Mouse (Mus musculus) lung, adult 2 months (tissue): ENCODE results near the gene Fgf11. TPM values are rescaled to one million over a fixed set of nuclear protein-coding genes. Genes with fewer than 3 reads are reported as not detected.

Experiments
- DNase-seq: peaks from one replicate; pipeline ENCODE4 v3.0.0; 2022
- H3K4me1 ChIP-seq: fragments of 200-500 bp; 2 replicates; pipeline ENCODE4 v1.6.1; 2011; ENCODE audit warnings: low read length; ENCODE audit not compliant: control insufficient read depth, insufficient read depth
- H3K4me3 ChIP-seq: fragments of 200-500 bp; replicated peaks from 2 replicates; pipeline ENCODE3; 2011; ENCODE audit warnings: low read depth, mild to moderate bottlenecking, control low read depth, low read length; ENCODE audit errors: extremely low read depth
- CTCF ChIP-seq: fragments of 200-500 bp; IDR thresholded peaks from 2 replicates; pipeline ENCODE4 v1.5.1; 2011; ENCODE audit warnings: mild to moderate bottlenecking, low read length, control low read depth; ENCODE audit not compliant: insufficient read depth
- POLR2A ChIP-seq: fragments of 200-500 bp; IDR thresholded peaks from 2 replicates; pipeline ENCODE4 v1.6.1; 2011; ENCODE audit warnings: low read depth, mild to moderate bottlenecking, control low read depth, low read length, borderline replicate concordance; ENCODE audit errors: extremely low read depth
- WGBS: fragments of 180-500 bp; shearing (Covaris S2); methylation state at CpG from one replicate; pipeline ENCODE4 v1.1.7; 2018; 5-methylcytosine and 5-hydroxymethylcytosine counted together
- polyA plus RNA-seq: library from polyadenylated mRNA; depleted of rRNA; stranded (reverse); fragments of >200 nt; gene quantifications from 2 replicates; pipeline ENCODE4 v1.2.3, GENCODE M21; 2012; rRNA removed

The Fgf11 gene
- polyA plus RNA-seq, 1 experiment: 8.0 TPM

GRCm38 (mm10) chr11:69760160-69760900 lies 41.3 kb downstream of the Fgf11 start:
- no peak overlapping the region for H3K4me3 ChIP-seq
- peaks cover 11% of the 10 kb centered on the region for H3K4me1 ChIP-seq
- no peak for TF ChIP-seq POLR2A
- TF ChIP-seq CTCF: no peak
- DNase-seq: no peak
- 81% methylated on average over 14 of the region's 14 CpGs for WGBS

DNA sequence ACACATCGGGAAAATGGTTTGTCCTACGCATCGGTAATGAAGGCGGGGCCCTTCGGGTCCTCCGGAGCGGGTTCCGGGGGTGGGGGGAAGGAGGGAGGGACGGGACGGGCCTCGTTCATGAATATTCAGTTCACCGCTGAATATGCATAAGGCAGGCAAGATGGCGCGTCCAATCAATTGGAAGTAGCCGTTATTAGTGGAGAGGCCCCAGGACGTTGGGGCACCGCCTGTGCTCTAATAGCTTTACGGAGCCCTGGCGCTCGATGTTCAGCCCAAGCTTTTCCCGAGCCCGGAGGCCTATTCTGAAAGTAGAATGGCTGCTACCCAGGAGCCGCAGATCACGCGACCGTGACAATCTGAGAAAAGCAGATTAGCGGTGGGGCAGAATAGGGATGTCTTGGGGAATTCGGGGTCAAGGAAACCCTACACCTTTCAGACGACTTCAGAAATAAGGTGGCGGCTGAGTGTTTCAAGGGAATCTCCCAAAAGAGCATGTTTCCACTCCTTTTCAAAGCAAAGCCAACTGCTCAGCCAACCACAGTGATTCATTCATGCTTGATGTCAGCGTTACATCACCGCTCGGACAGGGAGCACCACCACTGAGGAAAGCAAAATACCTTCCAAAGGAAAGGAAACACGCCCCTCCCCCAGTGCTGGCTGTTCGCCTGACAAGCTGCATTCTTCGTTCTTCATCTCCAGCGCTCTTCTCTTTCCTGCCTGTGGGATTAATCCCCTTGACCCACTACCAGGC lies 42.5 kb downstream of the Fgf11 start:
- Histone ChIP-seq H3K4me1 (peaks cover 9% of the 10 kb centered on the region), H3K4me3 (peak overlapping the region; percentile 81)
- TF ChIP-seq POLR2A: peak; percentile 87; the same call in 1 of the 2 replicates
- no peak for TF ChIP-seq CTCF
- DNase-seq: peak; percentile 87
- under 1% methylated on average over 37 of the region's 37 CpGs for WGBS

DNA sequence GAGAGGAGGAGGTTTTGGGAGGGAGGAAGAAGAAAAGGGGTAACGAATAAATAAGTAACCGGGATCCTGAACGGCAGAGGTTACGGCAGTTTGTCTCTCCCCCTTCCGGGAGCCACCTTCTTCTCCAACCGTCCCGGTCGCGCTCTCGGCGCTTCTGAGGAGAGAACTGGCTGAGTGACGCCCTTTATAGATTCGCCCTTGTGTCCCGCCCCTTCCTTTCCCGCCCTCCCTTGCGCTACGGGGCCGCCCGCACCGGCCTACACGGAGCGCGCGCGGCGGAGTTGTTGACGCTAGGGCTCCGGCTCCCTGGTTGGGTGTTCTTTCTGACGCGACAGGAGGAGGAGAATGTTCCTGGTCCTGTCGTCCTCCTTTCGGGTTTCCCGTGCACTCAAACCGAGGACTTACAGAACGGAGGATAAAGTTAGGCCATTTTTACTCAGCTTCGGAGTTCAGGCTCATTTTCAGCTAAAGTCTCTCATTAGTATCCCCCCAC lies 43.1 kb downstream of the Fgf11 start, which contains the start of gene Polr2a:
Gene Polr2a, minus strand, starts transcription at position 160 of the 493 bp plus-strand sequence.
- peak; percentile 96 for DNase-seq
- Histone ChIP-seq H3K4me1 (peaks cover 9% of the 10 kb centered on the region), H3K4me3 (peak within 1 kb of the TSS; percentile 81)
- under 1% methylated on average over 36 of the region's 36 CpGs for whole genome bisulfite sequencing
- no peak for TF ChIP-seq CTCF
- TF ChIP-seq POLR2A: peak; percentile 100

- peak overlapping the region; percentile 74 for H3K4me3 ChIP-seq
Measured at GRCm38 (mm10) chr11:69758090-69758456, 43.6 kb downstream of the Fgf11 start.

GRCm38 (mm10) chr11:69757303-69758089 lies 44.2 kb downstream of the Fgf11 start:
- Histone ChIP-seq H3K4me3 (peak overlapping the region; percentile 74), H3K4me1 (peaks cover 9% of the 10 kb centered on the region)
- 29% methylated on average over 9 of the region's 9 CpGs for WGBS
- TF ChIP-seq POLR2A: no peak
- no peak for TF ChIP-seq CTCF
- DNase-seq: no peak

More at GRCm38 (mm10) chr11:69758090-69758456, 43.6 kb downstream of the Fgf11 start:
- peaks cover 9% of the 10 kb centered on the region for H3K4me1 ChIP-seq
- 0% methylated on average over 26 of the region's 26 CpGs for whole genome bisulfite sequencing
- peak; percentile 97 for DNase-seq
- TF ChIP-seq POLR2A (no peak), CTCF (no peak)

GRCm38 (mm10) chr11:69754701-69755100 lies 47.0 kb downstream of the Fgf11 start:
- DNase-seq: no peak
- TF ChIP-seq CTCF: no peak
- no peak for TF ChIP-seq POLR2A
- peaks cover 6% of the 10 kb centered on the region for H3K4me1 ChIP-seq
- no peak overlapping the region for H3K4me3 ChIP-seq
- WGBS: 24% methylated on average over 3 of the region's 3 CpGs

- no peak overlapping the region for H3K4me3 ChIP-seq
- H3K4me1 ChIP-seq: peaks cover 6% of the 10 kb centered on the region
- TF ChIP-seq POLR2A (no peak), CTCF (no peak)
- DNase-seq: no peak
- 79% methylated on average over 5 of the region's 5 CpGs for WGBS
Measured at GRCm38 (mm10) chr11:69754233-69754632, 47.4 kb downstream of the Fgf11 start.

- no peak for DNase-seq
- Histone ChIP-seq H3K4me3 (no peak overlapping the region), H3K4me1 (peaks cover 6% of the 10 kb centered on the region)
- TF ChIP-seq POLR2A: no peak
- no peak for TF ChIP-seq CTCF
Measured at GRCm38 (mm10) chr11:69752686-69753085, 49.0 kb downstream of the Fgf11 start.

- peaks cover 6% of the 10 kb centered on the region for H3K4me1 ChIP-seq
- TF ChIP-seq CTCF: no peak
- no peak for TF ChIP-seq POLR2A
- no peak overlapping the region for H3K4me3 ChIP-seq
- no peak for DNase-seq
- 52% methylated on average over 3 of the region's 3 CpGs for WGBS
Measured at GRCm38 (mm10) chr11:69751635-69752034, 50.0 kb downstream of the Fgf11 start.

Other genes with a start within 250 kb of the Fgf11 start
- 0.88 and 1.0 TPM in 2 replicates for gene Efnb3, start 241.7 kb downstream of the Fgf11 start, polyA plus RNA-seq
- gene Wrap53, start 221.6 kb downstream of the Fgf11 start, polyA plus RNA-seq: 11.9 and 15.0 TPM in 2 replicates
- 66.8 and 75.0 TPM in 2 replicates for gene Trp53, start 221.5 kb downstream of the Fgf11 start, polyA plus RNA-seq
- gene Atp1b2, start 195.9 kb downstream of the Fgf11 start, polyA plus RNA-seq: 8.4 and 15.9 TPM in 2 replicates
- gene Shbg, start 184.0 kb downstream of the Fgf11 start, polyA plus RNA-seq: not detected in 2 replicates
- gene Sat2, start 179.8 kb downstream of the Fgf11 start, polyA plus RNA-seq: 3.4 and 6.1 TPM in 2 replicates
- gene Fxr2, start 168.9 kb downstream of the Fgf11 start, polyA plus RNA-seq: 54.4 and 66.9 TPM in 2 replicates
- 0.14 and 5.5 TPM in 2 replicates for gene Sox15, start 146.5 kb downstream of the Fgf11 start, polyA plus RNA-seq
- gene Mpdu1, start 139.2 kb downstream of the Fgf11 start, polyA plus RNA-seq: 67.3 and 88.1 TPM in 2 replicates
- gene Cd68, start 135.7 kb downstream of the Fgf11 start, polyA plus RNA-seq: 65.6 and 82.8 TPM in 2 replicates
- gene Eif4a1, start 129.4 kb downstream of the Fgf11 start, polyA plus RNA-seq: 152 and 265 TPM in 2 replicates
- 43.6 and 55.0 TPM in 2 replicates for gene Senp3, start 119.8 kb downstream of the Fgf11 start, polyA plus RNA-seq
- gene Tnfsf13, start 116.1 kb downstream of the Fgf11 start, polyA plus RNA-seq: 16.2 and 21.3 TPM in 2 replicates
- gene Tnfsf12, start 106.0 kb downstream of the Fgf11 start, polyA plus RNA-seq: 84.2 and 98.8 TPM in 2 replicates
- gene Tnfsfm13, start 105.8 kb downstream of the Fgf11 start, polyA plus RNA-seq: 12.7 and 20.0 TPM in 2 replicates
- gene Polr2a, start 43.2 kb downstream of the Fgf11 start, polyA plus RNA-seq: 32.0 and 51.1 TPM in 2 replicates
- gene Slc35g3, start 39.9 kb downstream of the Fgf11 start, polyA plus RNA-seq: 1.4 and 2.3 TPM in 2 replicates
- gene Zbtb4, start 35.9 kb downstream of the Fgf11 start, polyA plus RNA-seq: 104 and 106 TPM in 2 replicates
- gene Chrnb1, start 5.9 kb downstream of the Fgf11 start, polyA plus RNA-seq: 31.5 and 38.0 TPM in 2 replicates
- 9.4 and 9.5 TPM in 2 replicates for gene Tmem102, start 3.8 kb upstream of the Fgf11 start, polyA plus RNA-seq
- gene Gm39566, start 13.4 kb upstream of the Fgf11 start, polyA plus RNA-seq: not detected in 2 replicates
- not detected in 2 replicates for gene Spem2, start 16.6 kb upstream of the Fgf11 start, polyA plus RNA-seq
- gene Spem1, start 20.3 kb upstream of the Fgf11 start, polyA plus RNA-seq: 0.15 and 0.41 TPM in 2 replicates
- 32.3 and 42.0 TPM in 2 replicates for gene Nlgn2, start 35.9 kb upstream of the Fgf11 start, polyA plus RNA-seq
- 151 and 173 TPM in 2 replicates for gene Tmem256, start 36.7 kb upstream of the Fgf11 start, polyA plus RNA-seq
- gene Plscr3, start 44.5 kb upstream of the Fgf11 start, polyA plus RNA-seq: 192 and 225 TPM in 2 replicates
- 14.4 and 17.4 TPM in 2 replicates for gene Tnk1, start 56.9 kb upstream of the Fgf11 start, polyA plus RNA-seq
- not detected in 2 replicates for gene Tmem95, start 76.2 kb upstream of the Fgf11 start, polyA plus RNA-seq
- 12.6 and 19.1 TPM in 2 replicates for gene Kctd11, start 79.5 kb upstream of the Fgf11 start, polyA plus RNA-seq
- gene Acap1, start 93.7 kb upstream of the Fgf11 start, polyA plus RNA-seq: 11.2 and 14.3 TPM in 2 replicates
- gene 2810408A11Rik, start 99.1 kb upstream of the Fgf11 start, polyA plus RNA-seq: 0.65 and 1.4 TPM in 2 replicates
- 47.7 and 58.1 TPM in 2 replicates for gene Neurl4, start 99.2 kb upstream of the Fgf11 start, polyA plus RNA-seq
- 104 and 112 TPM in 2 replicates for gene Gps2, start 112.0 kb upstream of the Fgf11 start, polyA plus RNA-seq
- gene Eif5a, start 120.1 kb upstream of the Fgf11 start, polyA plus RNA-seq: 216 and 372 TPM in 2 replicates
- gene Ybx2, start 133.9 kb upstream of the Fgf11 start, polyA plus RNA-seq: 4.6 and 6.7 TPM in 2 replicates
- gene Slc2a4, start 146.3 kb upstream of the Fgf11 start, polyA plus RNA-seq: 22.3 and 40.4 TPM in 2 replicates
- gene Cldn7, start 162.9 kb upstream of the Fgf11 start, polyA plus RNA-seq: 60.5 and 63.7 TPM in 2 replicates
- gene Ctdnep1, start 179.3 kb upstream of the Fgf11 start, polyA plus RNA-seq: 88.3 and 102 TPM in 2 replicates
- 38.5 and 53.8 TPM in 2 replicates for gene Elp5, start 180.7 kb upstream of the Fgf11 start, polyA plus RNA-seq
- 333 and 615 TPM in 2 replicates for gene Gabarap, start 189.3 kb upstream of the Fgf11 start, polyA plus RNA-seq
- gene Phf23, start 193.9 kb upstream of the Fgf11 start, polyA plus RNA-seq: 15.0 and 22.9 TPM in 2 replicates
- 16.7 and 20.8 TPM in 2 replicates for gene Dvl2, start 198.7 kb upstream of the Fgf11 start, polyA plus RNA-seq
- 63.1 and 88.6 TPM in 2 replicates for gene Acadvl, start 213.6 kb upstream of the Fgf11 start, polyA plus RNA-seq
- 28.0 and 33.7 TPM in 2 replicates for gene Dlg4, start 215.1 kb upstream of the Fgf11 start, polyA plus RNA-seq